Mouse (Mus musculus): ENCODE measurements around the gene Gm11096.

DNA sequence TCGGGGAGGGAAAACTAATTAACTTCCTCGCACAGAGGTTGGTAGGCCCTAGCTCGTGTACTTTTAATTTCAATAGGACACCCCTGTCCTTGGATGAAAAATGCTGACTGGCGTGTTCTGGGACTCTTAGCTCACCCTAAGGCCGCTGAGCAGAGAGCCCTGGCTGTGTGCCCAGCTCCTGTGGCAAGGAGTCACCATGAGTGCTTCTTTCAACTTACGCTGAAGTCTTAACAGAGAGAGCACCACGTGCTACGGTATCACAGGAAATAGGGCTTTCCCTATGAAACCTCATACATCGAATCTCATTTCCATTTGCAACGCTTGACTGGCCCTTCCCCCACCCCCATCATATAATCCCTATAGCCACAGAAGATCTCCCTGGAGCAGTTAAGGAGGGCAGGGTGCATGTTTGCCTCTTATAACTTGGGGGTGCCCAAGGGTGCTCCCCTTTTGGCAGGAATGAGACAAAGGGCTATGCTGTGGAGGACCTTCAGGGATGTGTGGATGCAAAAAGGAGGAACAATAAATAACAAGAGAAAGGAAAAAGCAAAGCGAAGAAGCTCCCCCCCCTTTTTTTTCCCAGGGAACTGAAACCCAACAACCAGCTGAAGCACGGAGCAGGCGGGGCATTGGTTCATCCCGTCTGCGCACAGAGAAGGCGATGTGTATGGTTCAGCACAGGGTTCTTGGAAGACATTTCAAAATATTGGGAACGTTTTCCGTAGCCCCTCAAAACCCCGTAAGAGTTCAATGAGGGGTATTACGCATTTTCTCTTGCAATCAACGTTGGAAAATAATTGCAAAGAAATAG, 39.0 kb downstream of the Gm11096 start:
- TF ChIP-seq CTCF (IDR thresholded peaks at IDR 0.05; ENCODE audit: low read depth) (no peak), EP300 (optimal IDR thresholded peaks at IDR 0.05) (no peak)

Data from stomach, postnatal 0 days (tissue).